Mouse (Mus musculus) small intestine, adult 2 months (tissue): ENCODE measurements around the gene Appl2.

Experiments
- CTCF ChIP-seq: fragments of 200-500 bp; IDR thresholded peaks from 2 replicates; pipeline ENCODE4 v1.5.1; 2012; ENCODE audit warnings: low read depth, mild to moderate bottlenecking, control low read depth, inconsistent platforms, low read length, moderate library complexity, mixed read lengths; ENCODE audit not compliant: insufficient replicate concordance, insufficient read length; ENCODE audit errors: extremely low read depth
- POLR2A ChIP-seq: fragments of 200-500 bp; IDR thresholded peaks from 2 replicates; pipeline ENCODE4 v1.6.1; 2012; ENCODE audit warnings: low read depth, mild to moderate bottlenecking, control low read depth, inconsistent platforms, low read length, moderate library complexity

- no peak for TF ChIP-seq POLR2A
- no peak for TF ChIP-seq CTCF
Observed at GRCm38 (mm10) chr10:83620350-83621055, 28.0 kb downstream of the Appl2 start.
